Mouse (Mus musculus) kidney, postnatal 4 days (tissue): ENCODE results near the gene Idh3a.
"Not testable (repeated sequence)": the region's sequence is repeated elsewhere in the genome, so short reads cannot be mapped to it uniquely, and the experiment has no call there.

Experiments used
- DNase-seq, 2 experiments: peaks; one replicate each; pipeline ENCODE4 v3.0.0; 2021; ENCODE audit warnings: mixed read lengths in 2 of 2

The Idh3a gene

DNA sequence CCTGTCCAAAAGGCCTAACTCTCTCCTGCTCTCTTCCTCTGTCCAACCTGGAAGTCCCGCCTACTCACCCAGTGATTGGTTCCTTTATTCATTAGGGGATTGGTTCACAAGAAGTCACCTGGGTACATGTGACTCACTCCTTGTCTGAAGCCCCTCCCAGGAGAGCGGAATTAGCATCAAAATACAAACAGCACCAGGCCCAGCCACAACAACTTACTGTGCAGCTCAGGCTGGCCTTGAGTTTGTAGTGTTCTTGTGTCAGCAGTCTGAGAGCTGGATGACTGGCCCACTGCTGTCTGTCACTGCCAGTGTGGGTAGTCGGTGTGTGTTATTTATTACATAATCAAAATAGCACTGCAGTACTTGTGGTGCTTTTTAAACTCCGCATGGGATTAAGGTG is 7.5 kb downstream of the Idh3a start:
- DNase-seq: not testable (repeated sequence)

DNA sequence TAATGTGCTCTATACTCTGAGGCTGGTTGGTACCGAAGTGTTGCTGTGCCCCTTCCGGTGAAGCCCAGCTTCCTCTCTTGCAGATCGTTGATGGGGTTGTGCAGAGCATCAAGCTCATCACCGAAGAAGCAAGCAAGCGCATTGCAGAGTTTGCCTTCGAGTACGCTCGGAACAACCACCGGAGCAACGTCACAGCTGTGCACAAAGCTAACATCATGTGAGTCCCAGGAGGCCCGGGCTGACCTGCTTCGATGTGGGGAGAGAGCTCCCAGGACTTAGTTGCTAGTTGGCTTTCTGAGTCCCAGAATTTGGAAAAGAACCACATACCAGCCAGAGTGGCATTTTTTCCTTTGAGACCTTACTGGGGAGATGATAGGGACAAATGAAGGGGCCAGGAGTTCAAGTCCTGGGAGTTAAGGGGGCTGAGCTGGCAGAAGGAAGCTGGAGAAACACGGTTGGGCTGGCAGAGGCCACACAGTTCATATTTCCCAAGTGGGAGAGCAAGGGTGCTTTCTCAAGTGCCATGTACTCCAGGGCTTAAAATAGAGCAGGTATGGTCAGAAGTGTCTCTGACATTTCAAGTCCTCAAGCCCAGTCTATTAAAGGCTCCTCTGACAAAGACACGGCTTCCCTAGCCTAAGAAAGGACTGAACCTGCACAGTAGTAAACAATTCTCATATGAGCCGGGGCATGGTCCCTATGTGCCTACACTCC is 10.8 kb downstream of the Idh3a start:
- no peak for DNase-seq

DNA sequence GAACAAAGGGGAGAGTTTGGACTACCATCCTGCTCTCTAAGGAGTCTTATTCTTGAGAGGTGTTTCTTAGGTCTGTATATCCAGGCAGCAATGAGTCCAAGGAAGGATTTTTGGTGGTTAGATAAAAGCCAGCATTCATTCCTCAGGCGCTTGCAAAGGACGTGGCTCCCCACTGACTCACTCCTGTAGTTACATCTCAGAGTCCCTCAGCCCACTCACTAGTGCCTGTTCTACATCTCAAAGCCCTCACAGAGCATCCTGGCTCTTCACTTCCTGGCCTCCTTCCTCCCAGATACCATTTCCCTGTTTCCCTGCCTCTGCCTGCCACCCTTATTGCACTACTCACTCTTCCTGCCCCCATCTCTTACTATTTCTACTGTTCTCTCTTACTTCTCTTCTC is 16.3 kb downstream of the Idh3a start:
- no peak for DNase-seq

DNA sequence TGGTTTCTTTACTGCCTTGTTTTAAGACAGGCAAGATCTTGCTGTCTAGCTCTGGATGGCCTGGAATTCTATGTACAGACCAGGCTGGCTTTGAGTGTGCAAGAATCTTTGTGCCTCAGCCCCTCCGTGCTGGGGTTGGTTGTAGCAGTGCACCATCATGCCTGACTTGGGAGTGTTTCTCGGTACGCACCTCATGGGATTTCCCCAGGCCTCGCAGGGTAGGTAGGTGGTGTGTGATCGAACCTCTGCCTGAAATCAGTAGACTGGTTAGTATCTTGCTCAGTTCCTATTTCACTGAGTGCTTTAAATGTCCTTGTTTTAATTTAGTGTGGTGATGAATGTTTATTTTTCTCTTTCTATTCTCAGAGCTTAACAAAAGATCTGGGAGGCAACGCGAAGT is 16.8 kb downstream of the Idh3a start:
- no peak for DNase-seq

DNA sequence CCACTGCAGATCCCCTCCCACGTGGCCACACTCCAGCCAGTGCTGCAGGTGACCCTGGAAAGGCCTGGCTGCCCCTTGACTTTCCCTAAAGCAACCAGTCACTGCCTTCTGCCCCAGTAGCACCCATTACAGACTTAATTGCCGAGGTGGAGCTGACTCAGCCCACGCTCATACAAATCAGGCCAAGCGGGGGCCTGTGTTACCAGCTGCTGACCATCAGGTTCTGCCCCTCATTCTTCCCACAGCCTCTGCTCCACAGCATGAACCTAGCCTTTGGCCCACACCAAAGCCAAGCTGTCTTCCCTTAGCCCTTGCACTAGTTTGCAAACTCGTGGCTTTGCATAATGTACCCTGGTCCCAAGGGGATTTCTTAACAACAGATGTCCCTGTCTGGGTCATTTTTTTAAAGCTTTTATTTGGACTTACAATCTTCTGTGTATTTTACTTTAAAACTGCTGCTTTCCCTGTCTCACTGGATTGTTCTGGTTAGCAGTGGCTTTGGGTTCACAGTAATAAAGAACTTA is 18.1 kb downstream of the Idh3a start:
- no peak for DNase-seq

DNA sequence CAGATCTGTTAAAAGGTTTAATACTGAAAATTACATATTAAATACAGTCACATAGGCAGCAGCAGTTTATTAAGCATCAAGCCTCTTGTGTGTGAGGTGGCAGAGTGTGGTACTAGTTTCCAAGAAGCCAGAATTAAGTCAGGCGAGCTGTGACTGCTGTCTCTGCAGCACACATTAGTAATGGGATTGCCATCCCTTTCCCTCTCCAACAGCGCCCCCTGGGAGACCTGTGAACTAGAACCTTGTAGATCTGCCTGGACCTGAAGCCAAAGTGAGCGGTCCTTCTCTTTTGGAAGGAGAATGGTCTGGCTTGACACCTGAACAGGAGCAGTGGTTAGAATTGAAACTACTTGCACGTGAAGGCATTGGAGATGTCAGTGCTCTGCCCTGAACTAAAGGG is 18.8 kb downstream of the Idh3a start:
- peak; percentile 81 to 82 for DNase-seq

DNA sequence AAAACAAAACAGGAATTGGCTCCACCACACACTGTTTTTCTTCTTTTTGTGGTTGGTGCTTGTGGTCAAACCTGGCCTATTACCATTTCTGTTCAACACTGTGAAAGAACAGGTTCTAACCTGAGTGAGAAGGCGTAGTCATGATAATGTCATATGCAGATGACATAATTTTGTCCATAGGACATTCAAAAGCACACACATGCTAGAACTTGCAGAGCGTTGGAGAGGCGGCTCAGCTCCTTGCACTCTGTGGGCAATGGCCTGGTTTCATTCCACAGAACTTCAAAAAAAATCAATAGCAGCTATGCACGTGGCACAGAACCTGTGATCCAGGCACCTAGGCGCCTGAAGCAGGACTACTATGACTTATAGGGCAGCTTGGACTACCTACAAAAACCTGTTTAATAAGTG is 26.7 kb downstream of the Idh3a start:
- no peak for DNase-seq

DNA sequence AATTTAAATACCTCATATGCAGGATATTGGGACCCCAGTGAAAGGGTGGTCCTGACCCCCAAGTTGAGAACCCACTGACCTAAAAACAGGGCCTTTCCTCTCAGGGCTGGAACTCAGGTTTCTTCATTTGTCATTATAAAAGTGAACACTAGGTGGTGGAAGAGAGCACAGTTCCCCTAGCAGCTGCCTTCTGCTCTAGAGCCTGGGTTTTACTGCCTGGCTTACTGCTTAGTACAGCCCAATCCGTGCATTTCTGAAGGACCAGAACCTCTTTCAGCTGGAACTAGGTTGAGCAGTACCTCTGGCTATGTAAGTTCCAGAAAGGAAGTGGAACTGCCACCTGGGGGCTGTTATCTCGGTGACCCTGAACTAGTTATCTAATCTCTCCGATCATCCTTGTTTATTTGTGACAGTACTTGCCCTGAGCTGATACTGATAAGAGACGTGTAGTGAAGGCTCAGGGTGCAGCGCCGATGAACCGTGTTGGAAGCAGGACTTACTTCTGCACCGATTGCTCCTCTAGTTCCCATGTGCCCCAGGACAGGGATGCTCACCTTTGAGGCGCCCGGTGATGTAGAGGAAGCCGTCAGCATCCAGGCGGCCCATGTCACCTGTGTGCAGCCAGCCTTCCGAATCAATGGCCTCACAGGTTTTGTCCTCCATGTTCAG is 28.2 kb downstream of the Idh3a start:
- peak in 1 of 2 experiments; percentile 12 for DNase-seq

DNA sequence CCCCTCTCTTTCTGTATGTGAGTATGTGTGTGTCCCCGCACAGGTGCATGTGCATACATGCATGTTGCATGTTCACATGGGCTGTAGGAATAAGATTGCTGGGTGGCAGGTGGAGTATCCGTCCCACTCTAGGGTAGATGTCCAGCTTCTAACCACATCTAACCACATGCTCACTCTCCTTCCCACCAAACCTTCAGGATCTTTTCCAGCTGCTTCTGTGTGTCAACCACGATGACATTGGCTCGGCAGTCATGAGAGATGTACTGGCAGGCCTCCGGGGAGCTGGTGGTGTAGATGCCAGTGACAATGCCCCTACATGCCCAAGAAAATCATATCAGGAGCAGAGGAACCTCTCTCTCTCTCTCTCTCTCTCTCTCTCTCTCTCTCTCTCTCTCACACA is 41.1 kb downstream of the Idh3a start:
- DNase-seq: no peak

DNA sequence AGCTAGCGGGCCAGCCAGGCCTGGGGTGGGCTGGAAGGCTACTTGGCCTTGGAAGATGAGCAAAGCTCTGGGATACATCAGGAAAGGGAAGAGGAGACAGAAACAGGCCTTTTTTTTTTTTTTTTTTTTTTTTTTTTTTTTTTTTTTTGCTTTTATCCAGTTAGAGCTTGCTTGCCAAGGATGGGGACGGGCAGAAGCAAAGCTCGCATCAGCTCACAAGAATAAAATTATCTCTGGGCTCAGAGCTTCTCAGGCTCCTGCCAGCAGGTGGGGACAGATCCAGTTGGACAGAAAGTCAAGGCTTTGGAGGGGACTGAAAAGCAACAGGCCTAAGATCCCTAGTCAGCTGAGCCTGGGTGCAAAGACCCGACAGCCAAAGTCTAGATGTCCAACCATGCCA is 42.6 kb downstream of the Idh3a start:
- DNase-seq: no peak

DNA sequence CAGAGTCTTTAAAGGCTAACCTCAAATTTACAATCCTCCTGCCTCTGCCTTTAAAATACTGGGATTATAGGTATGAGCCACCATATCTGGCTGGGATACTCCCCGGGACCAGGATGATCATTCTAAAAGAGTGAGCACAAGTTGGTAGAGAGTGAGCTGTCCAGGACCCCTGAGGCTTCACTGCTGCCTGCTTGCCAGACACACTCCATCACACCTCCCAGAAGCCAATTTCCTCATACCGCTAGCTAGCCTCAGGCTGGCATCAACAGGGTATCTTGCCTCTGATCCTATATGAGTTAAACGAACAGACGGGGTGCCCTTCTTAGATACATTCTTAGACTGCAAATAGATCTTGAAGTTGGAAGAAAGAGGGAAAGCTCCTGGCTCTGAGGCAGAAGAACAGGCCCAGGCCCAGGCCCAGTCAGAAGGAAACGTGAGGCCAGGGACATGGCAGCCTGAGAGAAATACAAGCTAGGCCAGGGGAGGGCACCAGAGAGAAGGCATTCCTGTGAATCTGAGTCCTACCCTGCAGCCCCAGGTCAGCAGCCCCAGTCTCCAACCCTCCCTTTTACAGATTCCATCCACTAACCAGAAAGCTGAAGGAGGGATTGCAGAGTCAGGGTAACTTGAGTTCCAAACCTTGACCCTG is 43.6 kb downstream of the Idh3a start:
- DNase-seq: no peak

DNA sequence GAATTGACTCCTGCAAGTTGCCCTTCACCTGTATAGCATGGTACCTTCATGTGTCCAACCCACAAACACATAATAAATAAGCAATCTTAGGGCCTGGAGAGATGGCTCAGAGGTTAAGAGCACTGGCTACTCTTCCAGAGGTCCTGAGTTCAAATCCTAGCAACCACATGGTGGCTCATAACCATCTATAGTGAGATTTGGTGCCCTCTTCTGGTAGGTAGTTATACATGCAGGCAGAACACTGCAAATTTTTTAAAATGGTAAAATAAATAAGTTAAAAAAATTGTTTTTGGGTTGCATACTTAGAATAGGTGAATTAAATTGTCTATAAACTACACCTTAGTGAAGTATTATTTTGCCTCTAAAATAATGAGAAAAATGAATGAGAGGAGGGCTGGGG is 44.8 kb downstream of the Idh3a start:
- no peak for DNase-seq

DNA sequence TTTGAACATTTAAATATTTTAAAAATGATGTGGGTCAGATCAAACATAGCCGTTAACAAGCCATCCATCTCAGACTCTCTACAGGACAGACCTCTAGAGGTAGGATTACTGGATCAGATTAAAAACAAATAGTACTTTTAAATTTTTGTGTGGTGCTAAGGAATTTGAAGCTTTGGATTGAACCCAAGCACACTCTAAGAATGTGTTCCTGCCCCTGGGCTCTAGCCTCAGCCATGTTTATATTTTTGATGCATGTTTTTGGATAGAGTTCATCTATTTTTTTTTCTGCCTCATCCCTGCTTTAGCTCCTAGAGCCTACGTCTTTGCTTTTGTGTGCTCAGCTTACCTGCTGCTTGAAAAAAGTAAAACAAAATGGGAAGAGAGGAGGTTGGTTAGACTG is 47.3 kb downstream of the Idh3a start:
- DNase-seq: no peak

DNA sequence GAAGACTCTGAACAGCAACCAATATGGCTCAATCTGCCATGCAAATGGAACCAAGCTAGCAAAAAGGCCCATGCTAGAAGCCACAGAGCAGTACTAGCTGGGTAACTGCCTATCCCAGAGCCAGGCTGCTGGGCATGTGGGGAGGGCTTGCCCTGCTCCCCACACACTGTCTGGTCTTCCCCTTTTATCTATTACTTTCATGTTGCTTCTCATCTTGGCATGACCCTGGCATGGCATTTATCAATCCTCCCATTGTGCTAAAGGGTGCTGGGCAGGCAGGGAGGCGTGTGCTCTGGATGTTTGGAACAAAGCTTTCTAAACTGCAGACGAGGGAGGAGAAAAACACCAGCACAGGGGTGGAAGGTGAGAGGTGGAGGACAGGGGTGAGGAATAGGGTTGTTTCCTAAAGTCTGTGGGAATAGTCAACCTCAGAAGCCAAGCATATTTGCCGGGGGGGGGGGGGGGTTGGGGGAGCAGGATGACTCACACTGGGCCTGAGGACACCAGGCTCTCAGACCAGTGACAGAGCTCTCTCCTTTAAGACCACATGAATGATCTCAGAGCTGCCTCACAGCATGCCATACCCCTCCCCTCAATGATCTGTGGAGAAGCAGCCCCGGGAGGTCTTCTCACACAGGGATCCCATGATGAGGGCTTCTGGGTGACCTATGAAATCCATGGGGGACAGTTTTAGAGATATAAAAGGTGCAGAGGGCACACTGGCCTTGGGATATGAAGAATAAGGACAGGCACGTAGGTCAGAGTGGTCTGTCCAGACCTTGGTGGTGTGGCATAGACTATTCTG is 51.6 kb downstream of the Idh3a start:
- no peak for DNase-seq

DNA sequence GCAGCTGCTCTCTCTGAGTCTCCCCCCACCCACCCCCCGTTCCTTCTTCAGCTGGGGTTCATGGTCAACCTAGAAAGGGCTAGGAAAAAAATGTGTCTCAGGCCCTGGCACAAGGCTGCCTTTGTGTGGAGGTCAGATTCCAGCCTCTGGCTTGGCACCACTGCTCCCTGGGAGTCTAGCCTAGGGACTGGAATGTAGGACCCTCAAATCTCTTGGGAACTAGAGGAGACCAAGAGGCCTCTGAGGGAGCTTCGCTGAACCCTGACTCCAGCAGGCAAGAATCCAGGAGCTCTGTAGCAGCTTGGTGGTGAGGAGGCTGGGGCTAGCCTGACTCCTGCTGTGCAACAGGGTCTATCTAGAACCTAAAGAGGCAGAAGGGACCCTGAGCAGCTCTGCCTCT is 53.1 kb downstream of the Idh3a start:
- no peak for DNase-seq

DNA sequence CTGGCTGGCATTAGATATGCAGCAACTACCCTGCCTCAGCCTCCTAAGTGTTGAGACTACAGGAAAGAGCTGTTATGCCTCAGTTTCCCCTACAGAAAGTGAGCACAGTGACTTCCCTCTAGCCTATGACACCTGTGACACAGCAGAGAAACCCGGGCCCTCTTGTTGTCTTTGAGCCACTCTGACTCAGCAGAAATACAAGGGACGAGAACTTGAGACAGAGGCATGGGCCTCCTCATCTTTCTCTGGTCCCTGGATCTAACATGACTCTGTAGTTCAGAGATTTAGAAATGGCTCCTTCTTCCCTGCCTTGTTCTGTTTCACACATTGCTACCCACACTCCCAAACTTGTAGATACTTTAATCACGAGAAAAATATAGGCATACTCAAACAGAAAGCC is 55.4 kb downstream of the Idh3a start:
- no peak for DNase-seq

DNA sequence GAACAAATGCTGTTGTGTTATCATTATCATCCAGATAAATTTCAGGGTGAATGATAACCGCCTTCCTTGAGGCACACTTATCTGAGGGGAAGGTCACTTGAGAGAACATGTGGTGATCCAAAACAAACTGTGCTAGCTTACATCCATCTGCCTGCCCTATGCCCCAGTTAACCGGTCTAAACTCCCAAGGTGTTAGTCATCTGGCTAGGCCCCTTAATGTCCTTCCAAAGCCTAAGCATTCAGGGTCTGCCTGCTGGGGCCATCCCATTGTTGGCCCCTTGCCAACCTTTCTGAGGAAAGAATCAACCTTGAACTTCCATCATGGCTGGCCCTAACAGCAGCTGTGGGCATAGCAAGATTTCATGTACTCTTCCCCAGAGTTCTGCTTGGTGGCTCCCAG is 56.0 kb downstream of the Idh3a start:
- DNase-seq: no peak

DNA sequence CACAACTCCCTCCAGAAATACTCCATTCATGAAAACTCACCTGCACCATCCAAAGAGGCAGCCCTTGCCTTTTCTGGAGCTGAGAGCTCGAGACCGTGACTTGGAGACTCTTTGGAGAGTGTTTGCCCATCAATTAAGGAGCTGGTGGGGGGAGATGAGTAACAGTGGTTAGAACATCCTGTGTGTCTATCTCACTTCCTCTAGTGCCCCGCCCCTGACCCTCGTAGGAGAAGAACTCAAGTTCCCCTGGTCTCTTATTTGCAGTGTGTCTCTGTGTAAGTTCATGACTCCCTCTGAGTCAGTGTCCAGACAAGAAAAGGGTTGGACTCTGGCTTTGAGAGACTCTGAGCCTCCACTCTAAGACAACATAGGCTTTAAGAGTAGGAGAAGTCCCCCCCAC is 56.4 kb downstream of the Idh3a start:
- no peak for DNase-seq

DNA sequence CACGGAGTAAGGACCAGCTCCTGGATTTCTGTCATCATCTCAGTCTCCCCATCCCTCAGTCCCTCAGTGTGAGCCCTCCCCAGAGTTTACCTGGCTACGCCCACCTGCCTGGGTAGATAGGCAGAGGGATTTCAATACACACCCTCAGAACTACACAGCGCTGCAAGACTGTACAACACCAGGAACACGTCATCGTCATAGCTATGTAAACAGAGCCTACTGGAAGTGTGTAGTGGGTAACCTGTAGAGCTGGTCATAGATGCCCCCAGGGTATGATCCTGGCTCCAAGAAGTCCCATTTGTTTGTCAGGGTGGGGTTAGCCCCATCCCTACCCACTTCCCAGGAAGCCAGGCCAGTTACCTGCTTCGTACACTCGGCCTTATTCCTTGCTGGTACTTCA is 57.0 kb downstream of the Idh3a start:
- DNase-seq: no peak

DNA sequence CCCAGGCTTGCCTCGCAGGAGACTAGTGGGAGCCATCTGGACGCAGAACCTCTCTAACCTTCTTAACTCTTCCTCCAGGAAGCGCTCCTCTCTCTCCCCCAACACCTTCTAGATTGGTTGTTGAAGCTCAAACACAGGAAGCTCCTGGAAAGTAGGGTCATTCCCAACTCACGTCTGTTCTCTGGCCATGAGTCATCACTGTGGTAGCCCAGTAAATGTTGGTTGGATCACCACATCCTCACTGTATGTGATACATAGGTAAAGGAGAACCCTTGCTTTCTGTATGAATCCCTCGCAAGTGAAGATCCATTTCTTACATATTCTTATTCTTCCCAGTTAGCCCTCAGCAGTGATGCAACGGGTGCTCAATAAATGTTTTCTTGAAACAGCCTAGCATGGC is 59.4 kb downstream of the Idh3a start:
- DNase-seq: no peak

DNA sequence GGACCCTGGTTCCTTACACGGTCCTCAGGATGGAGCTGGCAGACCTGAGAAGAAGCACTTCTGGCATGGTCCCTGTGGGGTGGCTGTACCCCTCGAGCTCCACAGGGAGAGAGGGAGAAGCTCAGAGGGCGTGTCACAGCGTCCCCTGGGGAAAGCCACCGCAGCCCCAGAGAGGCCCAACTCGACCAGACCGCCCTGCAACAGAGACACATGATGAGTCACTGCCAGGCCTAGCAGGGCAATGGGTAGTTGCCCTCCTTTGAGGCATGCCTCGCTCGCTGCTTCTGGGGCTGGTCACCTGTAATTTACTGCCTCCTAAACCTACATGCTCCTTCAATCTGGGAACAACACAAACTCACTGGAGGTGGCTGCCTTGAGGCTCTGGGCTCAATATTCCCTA is 60.1 kb downstream of the Idh3a start:
- DNase-seq: no peak

DNA sequence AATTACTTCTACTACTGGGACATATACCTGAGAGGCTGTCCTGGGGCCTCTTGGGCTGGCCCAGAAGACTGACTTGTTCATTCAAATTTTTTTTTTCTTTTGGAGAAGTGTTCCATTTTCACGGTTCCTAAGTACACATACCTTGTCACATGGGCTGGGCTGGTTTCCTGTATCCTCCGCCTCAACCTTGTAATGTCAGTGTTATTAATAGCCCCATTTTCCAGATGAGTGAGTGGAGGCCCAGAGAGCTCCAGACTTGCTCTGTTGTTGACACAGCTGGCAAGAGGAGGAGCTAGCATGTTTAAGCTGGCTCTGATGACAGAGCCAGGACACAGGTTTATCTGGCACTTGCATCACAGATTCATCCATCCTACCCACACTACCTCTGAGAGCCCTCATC is 61.3 kb downstream of the Idh3a start:
- DNase-seq: no peak

DNA sequence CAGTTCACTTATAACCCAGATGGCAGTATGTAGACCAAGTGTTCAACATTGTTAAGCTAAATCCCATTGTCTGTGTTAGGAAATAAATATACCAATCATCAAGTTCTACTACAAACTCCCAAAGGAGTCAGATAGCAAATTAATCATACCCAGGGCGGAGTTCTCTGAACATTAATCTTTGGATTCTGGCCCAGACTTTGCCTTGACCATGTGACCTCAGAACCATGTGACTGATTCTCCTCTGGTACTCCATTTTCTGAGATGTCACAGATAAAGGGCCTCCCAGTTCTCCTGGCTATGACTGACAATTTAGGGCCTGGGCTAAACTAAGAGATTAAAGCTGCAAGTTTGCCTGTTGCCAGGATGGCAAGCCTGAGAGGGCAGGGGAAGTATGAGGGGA is 63.2 kb downstream of the Idh3a start:
- DNase-seq: peak in 1 of 2 experiments; percentile 7
